Mouse (Mus musculus) kidney, embryonic 16.5 days (tissue): ENCODE results near the gene Rilpl1. TPM values are rescaled to one million over a fixed set of nuclear protein-coding genes. Genes with fewer than 3 reads are reported as not detected.

Experiments used
- ATAC-seq: fragments of 200-750 bp; cut with Nextera tagmentation; 2 replicates; pipeline ENCODE4 v1.8.0; 2017; ENCODE audit warnings: moderate TSS enrichment; ENCODE audit not compliant: low FRiP score, low TSS enrichment
- H3K27ac ChIP-seq: fragments of 300-500 bp; sonication (generic); 2 replicates; pipeline ENCODE4 v1.5.1; 2014; ENCODE audit warnings: low read length
- H3K27me3 ChIP-seq: fragments of 300-500 bp; sonication (generic); 2 replicates; pipeline ENCODE4 v1.6.1; 2014; ENCODE audit warnings: low read length, control low read depth, mixed read lengths; ENCODE audit not compliant: insufficient read depth
- H3K36me3 ChIP-seq: fragments of 300-500 bp; sonication (generic); 2 replicates; pipeline ENCODE4 v1.6.1; 2014; ENCODE audit warnings: low read length, control low read depth, mixed read lengths; ENCODE audit not compliant: insufficient read depth
- H3K4me1 ChIP-seq: fragments of 300-500 bp; sonication (generic); 2 replicates; pipeline ENCODE4 v1.6.1; 2014; ENCODE audit warnings: low read length, control low read depth, mixed read lengths; ENCODE audit not compliant: insufficient read depth
- H3K4me2 ChIP-seq: fragments of 300-500 bp; sonication (generic); replicated peaks from 2 replicates; pipeline ENCODE4 v1.6.1; 2014; ENCODE audit warnings: low read depth, low read length
- H3K4me3 ChIP-seq: fragments of 300-500 bp; sonication (generic); 2 replicates; pipeline ENCODE4 v1.5.1; 2014; ENCODE audit warnings: mild to moderate bottlenecking, low read length
- H3K9ac ChIP-seq: fragments of 300-500 bp; sonication (generic); replicated peaks from 2 replicates; pipeline ENCODE4 v1.6.1; 2014; ENCODE audit warnings: low read length
- H3K9me3 ChIP-seq: fragments of 300-500 bp; sonication (generic); 2 replicates; pipeline ENCODE4 v1.6.1; 2016; ENCODE audit warnings: low read length, control low read depth
- WGBS: fragments of 180-500 bp; shearing (Covaris S2); extraction: QIAGEN DNeasy Blood & Tissue Kit; methylation state at CpG from one replicate; pipeline ENCODE4 v1.1.7; 2014; 5-methylcytosine and 5-hydroxymethylcytosine counted together
- polyA plus RNA-seq: library from polyadenylated mRNA; unstranded; fragments of >200 nt; fragmentation: Nextera tagmentation; extraction: Ambion mirVana; gene quantifications from 2 replicates; pipeline ENCODE4 v1.2.1, GENCODE M21; 2015

The Rilpl1 gene
- polyA plus RNA-seq = 21.7 and 21.9 TPM in 2 replicates

DNA sequence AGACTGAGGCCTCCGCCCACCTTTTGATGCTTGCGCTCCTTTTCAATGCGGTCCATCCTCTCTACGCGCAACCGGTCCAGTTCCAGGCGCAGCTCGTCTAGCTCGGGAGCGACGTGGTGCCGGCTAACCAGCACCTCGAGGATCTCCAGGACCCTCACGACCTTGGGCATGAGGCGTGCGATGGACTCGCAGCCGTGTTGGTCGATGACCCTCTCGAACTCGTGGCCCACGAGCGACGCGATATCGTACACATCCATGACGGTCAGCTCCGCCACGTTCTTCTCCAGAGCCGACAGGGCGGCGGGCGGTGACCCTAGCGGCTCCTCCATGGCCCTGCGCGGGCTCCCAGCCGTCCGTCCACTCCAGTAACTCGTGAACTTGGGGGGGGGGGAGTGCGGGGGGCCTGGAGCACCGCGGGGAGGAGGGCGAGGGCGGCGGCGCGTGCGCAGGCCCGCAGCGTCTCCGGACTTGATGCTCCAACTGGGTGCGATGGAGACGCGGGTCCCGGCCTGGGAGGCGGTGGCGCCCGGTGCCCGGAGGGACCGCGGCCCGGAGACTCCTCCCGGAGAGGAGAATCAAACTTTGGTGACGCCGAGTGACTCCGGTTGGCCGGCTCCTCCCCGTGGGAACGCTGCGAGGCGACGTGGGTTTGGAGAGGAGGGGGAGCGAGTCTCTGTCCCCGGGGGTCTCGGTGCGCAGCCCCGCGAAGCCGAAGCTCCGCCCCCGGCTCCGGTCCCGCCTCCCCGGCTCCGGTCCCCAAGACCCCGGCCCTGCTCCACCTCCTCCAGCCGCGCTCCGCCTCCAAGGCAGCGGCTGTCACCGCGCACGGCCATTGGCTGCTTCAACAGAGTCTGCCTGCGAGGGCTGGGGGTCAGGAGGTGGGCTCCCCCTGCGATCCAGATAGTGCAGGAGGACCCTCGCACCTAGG is at the start of gene Rilpl1:
Gene Rilpl1 (minus strand): TSS at position 737 of the 928 bp plus-strand sequence.
- Histone ChIP-seq H3K4me2 (peak within 1 kb of the TSS; percentile 69), H3K27me3 (no peaks in the 10 kb centered on the region), H3K9ac (peak within 1 kb of the TSS; percentile 76), H3K27ac (peak within 1 kb of the TSS; percentile 80), H3K4me1 (peaks cover 43% of the 10 kb centered on the region), H3K4me3 (peak within 1 kb of the TSS; percentile 78), H3K9me3 (no peaks in the 10 kb centered on the region), H3K36me3 (no peaks in the 10 kb centered on the region)
- ATAC-seq = peak; percentile 88
- WGBS = under 1% methylated on average over 75 of the region's 96 CpGs

DNA sequence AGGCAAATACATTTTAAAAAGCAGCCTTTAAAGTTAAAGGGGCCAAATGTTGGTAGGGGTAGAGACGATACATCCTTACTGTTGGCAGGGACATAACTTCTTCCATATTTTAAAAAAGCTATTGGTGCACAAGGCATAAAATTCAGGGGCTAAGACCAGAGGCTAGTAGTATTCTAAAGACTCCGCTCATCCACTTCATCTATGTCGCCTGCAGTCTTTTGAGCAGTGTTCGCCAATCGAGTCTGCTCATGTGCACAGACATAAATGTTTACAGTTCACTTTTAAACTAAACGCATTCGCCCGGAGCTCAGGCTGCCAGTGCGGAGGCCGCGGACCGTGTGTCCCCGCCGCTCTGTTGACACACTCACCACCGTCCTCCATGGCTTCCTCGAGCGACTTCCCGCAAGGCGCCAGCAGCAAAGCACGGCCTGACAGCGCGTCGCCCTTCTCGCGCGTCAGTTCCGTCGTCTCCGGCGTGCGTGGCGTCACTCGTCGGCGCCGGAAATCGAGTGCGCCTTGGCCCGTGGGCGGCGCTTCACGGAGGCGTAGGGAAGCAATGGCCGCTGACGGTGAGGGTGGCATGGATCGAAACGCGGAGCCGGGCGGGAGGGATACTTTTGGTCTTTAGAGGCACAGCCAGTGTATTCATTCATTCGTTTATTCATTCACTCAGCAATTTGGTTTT is 47.6 kb upstream of the Rilpl1 start, which contains the start of the genes Eif2b1 and Gtf2h3:
Gene Eif2b1 (minus strand): TSS at position 499 of the 685 bp plus-strand sequence.
Gene Gtf2h3 (plus strand): TSS at position 508 of the 685 bp plus-strand sequence.
- Histone ChIP-seq H3K4me3 (peak within 1 kb of the TSS; percentile 88), H3K9me3 (no peaks in the 10 kb centered on the region), H3K9ac (peak within 1 kb of the TSS; percentile 84), H3K36me3 (peaks cover 33% of the 10 kb centered on the region), H3K27ac (no peak within 1 kb of the TSS), H3K27me3 (no peaks in the 10 kb centered on the region), H3K4me1 (peaks cover 19% of the 10 kb centered on the region), H3K4me2 (peak within 1 kb of the TSS; percentile 90)
- WGBS = 1% methylated on average over 51 of the region's 51 CpGs
- peak; percentile 94 for ATAC-seq

DNA sequence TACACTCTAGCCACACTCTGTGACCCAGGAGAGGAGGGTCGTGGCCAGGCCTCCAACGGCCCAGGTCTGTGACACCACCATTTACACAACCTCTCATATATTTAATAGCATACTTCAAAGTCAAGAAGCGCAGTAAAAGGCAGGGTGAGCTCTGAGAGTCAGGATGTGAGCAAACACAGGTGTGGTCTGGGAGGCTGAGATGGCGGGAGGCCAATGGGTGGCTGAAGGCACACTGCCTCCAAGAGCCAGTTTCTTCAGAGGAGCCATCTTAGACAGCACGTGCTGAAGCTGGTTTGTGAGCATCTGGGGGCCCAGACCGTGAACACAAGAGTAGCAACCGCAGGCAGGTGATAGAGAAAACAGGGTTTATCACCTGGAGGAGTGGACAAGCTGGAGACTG is 44.3 kb upstream of the Rilpl1 start:
- Histone ChIP-seq H3K4me1 (peaks cover 17% of the 10 kb centered on the region), H3K27ac (no peak overlapping the region), H3K4me2 (no peak overlapping the region), H3K27me3 (no peaks in the 10 kb centered on the region), H3K36me3 (peaks cover 53% of the 10 kb centered on the region), H3K9ac (no peak overlapping the region), H3K9me3 (no peaks in the 10 kb centered on the region), H3K4me3 (no peak overlapping the region)
- 78% methylated on average over 7 of the region's 7 CpGs for WGBS
- no peak for ATAC-seq

DNA sequence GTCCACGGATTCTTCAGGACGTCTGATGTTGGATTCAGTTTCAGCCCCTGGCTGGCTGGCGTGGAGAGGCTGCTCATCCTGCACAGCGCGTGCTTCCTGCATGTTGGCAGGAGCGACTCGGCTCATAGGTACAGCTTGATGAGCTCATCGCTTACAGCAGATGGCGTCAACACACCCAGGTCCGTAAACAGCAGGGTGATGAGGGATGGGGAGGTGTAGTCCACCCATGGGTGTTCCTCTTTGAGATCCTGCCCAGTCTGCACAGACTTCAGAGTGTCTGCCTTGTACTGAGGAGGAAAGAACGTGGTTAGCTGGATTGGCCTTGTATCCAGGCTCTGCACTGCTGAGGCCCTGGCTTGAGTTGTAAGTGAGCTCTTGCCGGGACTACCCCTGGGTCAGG is 39.9 kb upstream of the Rilpl1 start:
- H3K4me1 ChIP-seq = no peaks in the 10 kb centered on the region
- H3K36me3 ChIP-seq = peaks cover 74% of the 10 kb centered on the region
- no peak overlapping the region for H3K4me2 ChIP-seq
- no peaks in the 10 kb centered on the region for H3K27me3 ChIP-seq
- WGBS = 88% methylated on average over 12 of the region's 12 CpGs
- no peak overlapping the region for H3K4me3 ChIP-seq
- no peak overlapping the region for H3K9ac ChIP-seq
- no peak overlapping the region for H3K27ac ChIP-seq
- H3K9me3 ChIP-seq = no peaks in the 10 kb centered on the region
- ATAC-seq = no peak

DNA sequence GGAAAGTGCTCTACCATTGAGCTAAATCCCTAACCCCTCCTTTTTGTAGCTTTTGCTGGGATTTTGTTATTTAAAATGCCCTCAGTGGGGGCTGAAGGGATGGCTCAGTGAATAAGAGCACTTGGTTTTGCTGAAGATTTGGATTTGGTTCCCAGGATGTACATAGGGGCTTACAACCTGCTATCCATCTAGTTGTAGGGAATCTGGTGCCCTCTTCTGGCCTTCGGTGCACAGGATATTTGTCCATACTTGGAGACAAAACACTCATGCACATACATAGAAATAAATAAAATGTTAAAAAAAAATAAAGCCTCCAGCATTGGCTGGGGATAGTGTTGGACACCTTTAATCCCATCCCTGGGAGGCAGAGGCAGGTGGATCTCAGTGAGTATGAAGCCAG is 24.0 kb upstream of the Rilpl1 start:
- WGBS = 88% methylated on average over 1 of the region's 1 CpGs
- no peaks in the 10 kb centered on the region for H3K27me3 ChIP-seq
- no peak overlapping the region for H3K4me2 ChIP-seq
- no peak overlapping the region for H3K27ac ChIP-seq
- no peak overlapping the region for H3K9ac ChIP-seq
- ATAC-seq = no peak
- peaks cover 3% of the 10 kb centered on the region; the same call in 1 of the 2 replicates for H3K4me1 ChIP-seq
- H3K4me3 ChIP-seq = no peak overlapping the region
- H3K9me3 ChIP-seq = no peaks in the 10 kb centered on the region
- peaks cover 45% of the 10 kb centered on the region for H3K36me3 ChIP-seq

DNA sequence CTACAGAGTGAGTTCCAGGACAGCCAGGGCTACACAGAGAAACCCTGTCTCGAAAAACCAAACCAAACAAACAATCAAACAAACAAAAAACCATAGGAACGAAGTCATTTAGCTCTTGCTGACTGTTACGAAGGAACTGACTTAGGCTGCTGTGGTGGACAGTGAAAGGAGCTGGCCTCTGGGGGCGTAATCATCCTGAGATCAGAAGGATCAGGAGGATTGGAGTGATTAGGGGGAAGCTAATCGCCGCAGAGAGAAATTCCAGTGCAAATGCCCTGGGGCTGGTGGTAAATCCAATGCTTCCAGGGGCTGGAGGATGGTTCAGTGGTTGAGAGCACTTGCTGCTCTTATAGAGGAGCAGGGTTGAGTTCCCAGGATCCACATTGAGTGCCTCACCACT is 22.4 kb upstream of the Rilpl1 start:
- Histone ChIP-seq H3K4me1 (peaks cover 3% of the 10 kb centered on the region; the same call in 1 of the 2 replicates), H3K27ac (no peak overlapping the region), H3K9ac (no peak overlapping the region; the same call in 1 of the 2 replicates), H3K9me3 (no peaks in the 10 kb centered on the region), H3K36me3 (peaks cover 34% of the 10 kb centered on the region), H3K4me3 (peak overlapping the region; percentile 97; the same call in 1 of the 2 replicates), H3K27me3 (no peaks in the 10 kb centered on the region), H3K4me2 (peak overlapping the region; percentile 60)
- 72% methylated on average over 6 of the region's 6 CpGs for WGBS
- no peak for ATAC-seq

DNA sequence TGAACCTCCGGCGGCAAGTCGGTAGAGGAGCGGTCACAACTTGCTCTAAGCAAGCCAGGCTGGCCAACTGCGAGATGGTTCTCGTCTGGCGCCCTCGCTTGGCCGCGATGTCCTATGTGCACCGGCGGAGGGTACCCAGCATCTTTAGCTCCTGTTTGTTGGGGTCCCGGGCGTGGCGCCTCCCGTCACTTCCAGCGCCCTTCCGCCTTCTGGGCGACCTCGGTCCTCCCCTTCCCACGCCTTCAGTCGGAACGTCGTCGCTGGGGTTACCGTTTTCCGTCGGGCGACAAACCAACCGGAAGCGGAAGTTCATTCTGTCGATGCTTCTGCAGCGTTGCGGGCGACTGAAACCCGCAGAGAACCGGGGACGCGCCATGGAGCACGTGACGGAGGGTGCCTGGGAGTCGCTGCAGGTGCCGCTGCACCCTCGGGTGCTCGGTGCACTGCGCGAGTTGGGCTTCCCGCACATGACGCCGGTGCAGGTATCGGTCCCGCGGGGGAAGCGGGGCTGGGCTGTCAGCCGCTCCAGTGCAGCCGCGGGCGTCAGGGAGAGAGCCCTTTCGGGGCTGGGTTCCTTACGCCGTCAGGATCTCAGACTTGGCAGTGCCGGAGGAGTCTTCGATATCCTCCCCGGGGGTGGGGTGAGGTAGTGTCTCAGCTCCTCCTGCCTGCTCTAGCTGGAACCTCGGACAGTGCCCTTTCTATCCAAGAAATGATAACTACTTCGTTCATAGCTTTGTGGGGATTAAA is 21.5 kb upstream of the Rilpl1 start, which contains the start of gene Ddx55:
Gene Ddx55 (plus strand): TSS at position 307 of the 750 bp plus-strand sequence.
- ATAC-seq = peak; percentile 87
- peak within 1 kb of the TSS; percentile 60 for H3K4me2 ChIP-seq
- H3K4me1 ChIP-seq = peaks cover 3% of the 10 kb centered on the region; the same call in 1 of the 2 replicates
- H3K36me3 ChIP-seq = peaks cover 33% of the 10 kb centered on the region
- H3K27ac ChIP-seq = peak within 1 kb of the TSS; percentile 83
- H3K27me3 ChIP-seq = no peaks in the 10 kb centered on the region
- whole genome bisulfite sequencing = under 1% methylated on average over 66 of the region's 66 CpGs
- H3K9me3 ChIP-seq = no peaks in the 10 kb centered on the region
- peak within 1 kb of the TSS; percentile 82 for H3K9ac ChIP-seq
- H3K4me3 ChIP-seq = peak within 1 kb of the TSS; percentile 97

DNA sequence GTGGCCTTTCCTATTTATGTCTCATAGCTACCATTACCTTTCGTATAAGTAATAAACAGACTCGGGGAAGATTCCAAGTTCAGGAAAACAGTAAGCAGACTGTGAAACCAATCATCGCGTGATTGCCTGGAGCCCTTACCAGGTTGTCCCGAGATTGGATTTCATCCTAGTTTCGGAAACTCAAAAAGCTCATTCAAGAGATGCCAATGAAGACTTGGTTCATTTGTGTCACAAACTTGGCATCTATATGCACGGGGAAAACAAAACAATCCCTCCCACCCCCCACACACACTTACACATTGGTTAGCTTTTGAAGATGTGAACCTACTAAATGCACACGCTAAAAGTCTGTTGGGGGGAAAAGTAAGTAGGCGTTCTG is 20.9 kb upstream of the Rilpl1 start:
- no peaks in the 10 kb centered on the region for H3K27me3 ChIP-seq
- peak overlapping the region; percentile 97 for H3K4me3 ChIP-seq
- H3K9me3 ChIP-seq = no peaks in the 10 kb centered on the region
- H3K4me2 ChIP-seq = peak overlapping the region; percentile 60
- H3K36me3 ChIP-seq = peaks cover 35% of the 10 kb centered on the region
- H3K9ac ChIP-seq = peak overlapping the region; percentile 82
- no peak for ATAC-seq
- peak overlapping the region; percentile 83 for H3K27ac ChIP-seq
- 4% methylated on average over 9 of the region's 9 CpGs for WGBS
- H3K4me1 ChIP-seq = peaks cover 3% of the 10 kb centered on the region; the same call in 1 of the 2 replicates
